Mouse (Mus musculus) spleen, postnatal 4 days (tissue): ENCODE results near the gene Baz2a.

Experiments
- DNase-seq, 2 experiments: peaks; one replicate each; pipeline ENCODE4 v3.0.0; 2022; ENCODE audit warnings: low spot score in 2 of 2

The Baz2a gene

GRCm38 (mm10) chr10:128175996-128176755 is 84.8 kb downstream of the Baz2a start:
- peak in 1 of 2 experiments; percentile 38 for DNase-seq

- DNase-seq, result no peak
These were observed 85.9 kb downstream of the Baz2a start for GRCm38 (mm10) chr10:128177316-128177715.
